Mouse (Mus musculus) embryonic facial prominence, embryonic 11.5 days (tissue): ENCODE data around the gene Mettl8. TPM values are rescaled to one million over a fixed set of nuclear protein-coding genes. Genes with fewer than 3 reads are reported as not detected.

Experiments
- ATAC-seq: fragments of 200-750 bp; cut with Nextera tagmentation; replicated peaks from 2 replicates; pipeline ENCODE4 v1.8.0; 2017; ENCODE audit warnings: low read depth; ENCODE audit not compliant: insufficient number of reproducible peaks, low FRiP score, low TSS enrichment
- DNase-seq: peaks from one replicate; pipeline ENCODE4 v3.0.0-alpha.2; 2015; ENCODE audit warnings: low spot score
- H3K27ac ChIP-seq: fragments of 300-500 bp; sonication (generic); replicated peaks from 2 replicates; pipeline ENCODE4 v1.5.1; 2014; ENCODE audit warnings: mild to moderate bottlenecking, low read depth, low read length, control low read depth
- H3K27me3 ChIP-seq: fragments of 300-500 bp; sonication (generic); 2 replicates; pipeline ENCODE4 v1.6.1; 2014; ENCODE audit warnings: mild to moderate bottlenecking, low read length, moderate library complexity, mixed read lengths; ENCODE audit not compliant: control insufficient read depth, insufficient read depth
- H3K36me3 ChIP-seq: fragments of 300-500 bp; sonication (generic); replicated peaks from 2 replicates; pipeline ENCODE4 v1.6.1; 2014; ENCODE audit warnings: low read depth, mild to moderate bottlenecking, low read length, moderate library complexity, mixed read lengths; ENCODE audit not compliant: control insufficient read depth, insufficient read depth
- H3K4me1 ChIP-seq: fragments of 300-500 bp; sonication (generic); 2 replicates; pipeline ENCODE4 v1.6.1; 2014; ENCODE audit warnings: low read length, mixed read lengths; ENCODE audit not compliant: control insufficient read depth, insufficient read depth
- H3K4me2 ChIP-seq: fragments of 300-500 bp; sonication (generic); 2 replicates; pipeline ENCODE4 v1.6.1; 2014; ENCODE audit warnings: low read depth, mild to moderate bottlenecking, control low read depth, low read length, moderate library complexity
- H3K4me3 ChIP-seq: fragments of 300-500 bp; sonication (generic); 2 replicates; pipeline ENCODE4 v1.5.1; 2014; ENCODE audit warnings: low read depth, low read length, control low read depth
- H3K9ac ChIP-seq: fragments of 300-500 bp; sonication (generic); replicated peaks from 2 replicates; pipeline ENCODE4 v1.6.1; 2014; ENCODE audit warnings: mild to moderate bottlenecking, control low read depth, low read length
- H3K9me3 ChIP-seq: fragments of 300-500 bp; sonication (generic); replicated peaks from 2 replicates; pipeline ENCODE4 v1.6.1; 2016; ENCODE audit warnings: mild to moderate bottlenecking, low read length, inconsistent platforms, mixed read lengths; ENCODE audit not compliant: control insufficient read depth
- WGBS: fragments of 180-500 bp; shearing (Covaris S2); extraction: QIAGEN DNeasy Blood & Tissue Kit; methylation state at CpG from one replicate; pipeline ENCODE4 v1.1.7; 2014; 5-methylcytosine and 5-hydroxymethylcytosine counted together
- polyA plus RNA-seq: library from polyadenylated mRNA; unstranded; fragments of >200 nt; fragmentation: Nextera tagmentation; extraction: Ambion mirVana; gene quantifications from 2 replicates; pipeline ENCODE4 v1.2.1, GENCODE M21; 2014

Mettl8 gene
- polyA plus RNA-seq, 1 experiment from 2014 or later = 21.9 TPM

DNA sequence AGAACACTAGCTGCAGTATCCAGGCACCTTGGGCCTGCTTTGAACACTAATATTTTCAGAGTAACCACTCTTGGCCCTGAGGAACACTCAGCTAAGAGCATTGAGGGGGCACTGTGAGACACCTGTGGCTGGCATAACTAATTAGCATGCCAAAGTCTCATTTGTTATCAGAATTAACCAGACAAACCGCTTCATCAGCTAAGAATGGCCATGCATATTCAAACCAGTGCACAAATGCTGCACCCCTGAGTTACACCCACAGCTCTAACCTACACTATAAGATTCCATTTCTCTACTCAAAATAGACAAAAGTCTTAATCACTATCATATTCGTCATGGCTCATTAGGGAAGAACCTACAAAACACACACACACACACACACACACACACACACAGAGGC, 103.4 kb downstream of the Mettl8 start:
- 91% methylated on average over 2 of the region's 2 CpGs for WGBS
- Histone ChIP-seq H3K27me3 (no peaks in the 10 kb centered on the region), H3K36me3 (no peaks in the 10 kb centered on the region)

DNA sequence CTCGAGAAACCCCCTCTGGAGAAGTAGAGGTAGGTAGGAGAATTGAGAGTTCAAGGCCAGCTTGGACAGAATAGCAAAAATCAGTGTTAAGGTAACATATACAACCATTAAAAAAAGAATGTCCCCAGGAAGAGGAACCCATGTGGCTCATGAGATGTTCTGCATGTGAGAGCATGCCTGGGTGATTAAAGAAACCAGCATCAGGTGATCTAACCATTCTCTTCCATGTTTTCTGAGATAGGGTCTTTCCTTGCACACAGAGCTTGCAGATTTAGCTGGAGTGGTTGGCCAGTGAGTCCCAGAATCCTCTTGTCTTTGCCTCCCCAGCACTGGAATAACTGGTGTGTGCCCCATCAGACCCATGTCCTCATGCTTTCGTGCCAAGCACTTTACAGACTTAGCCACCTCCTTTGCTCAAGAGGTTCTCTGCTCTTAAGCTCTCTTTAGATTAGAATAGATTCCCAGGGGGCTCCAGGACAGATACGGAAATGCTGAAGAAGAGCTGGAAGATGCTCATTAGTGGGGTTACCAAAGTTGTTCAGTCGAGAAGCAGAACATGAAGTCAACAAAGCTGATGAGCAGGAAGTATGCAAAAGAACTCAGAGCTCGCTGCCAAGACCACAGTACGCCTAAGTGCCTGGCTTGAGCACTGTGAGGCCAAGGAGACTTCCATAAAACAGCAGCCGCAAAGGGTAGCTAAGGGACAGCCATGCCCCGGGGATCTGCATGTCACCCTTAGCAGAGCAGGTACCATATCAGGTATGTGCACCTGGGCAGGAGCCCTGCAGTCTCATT, 110.7 kb downstream of the Mettl8 start:
- Histone ChIP-seq H3K4me2 (no peak overlapping the region), H3K27me3 (no peaks in the 10 kb centered on the region), H3K4me1 (no peaks in the 10 kb centered on the region), H3K9ac (no peak overlapping the region), H3K4me3 (no peak overlapping the region), H3K27ac (no peak overlapping the region), H3K9me3 (no peaks in the 10 kb centered on the region), H3K36me3 (no peaks in the 10 kb centered on the region)
- DNase-seq (no peak), ATAC-seq (no peak)
- WGBS = 83% methylated on average over 8 of the region's 8 CpGs

More for the DNA sequence above, 103.4 kb downstream of the Mettl8 start:
- DNase-seq (no peak), ATAC-seq (no peak)
- Histone ChIP-seq H3K4me1 (no peaks in the 10 kb centered on the region), H3K4me3 (no peak overlapping the region), H3K4me2 (no peak overlapping the region), H3K9ac (no peak overlapping the region), H3K27ac (no peak overlapping the region), H3K9me3 (no peaks in the 10 kb centered on the region)

GRCm38 (mm10) chr2:70940826-70941225, 114.6 kb downstream of the Mettl8 start:
- DNase-seq (no peak), ATAC-seq (no peak)
- H3K4me3 ChIP-seq = no peak overlapping the region
- H3K36me3 ChIP-seq = no peaks in the 10 kb centered on the region
- no peaks in the 10 kb centered on the region for H3K4me1 ChIP-seq
- no peak overlapping the region for H3K9ac ChIP-seq
- H3K9me3 ChIP-seq = no peaks in the 10 kb centered on the region
- no peak overlapping the region for H3K4me2 ChIP-seq
- no peak overlapping the region for H3K27ac ChIP-seq
- 89% methylated on average over 14 of the region's 14 CpGs for WGBS
- no peaks in the 10 kb centered on the region for H3K27me3 ChIP-seq

GRCm38 (mm10) chr2:70938844-70939494, 116.4 kb downstream of the Mettl8 start:
- H3K4me2 ChIP-seq = no peak overlapping the region

GRCm38 (mm10) chr2:70934772-70935171, 120.6 kb downstream of the Mettl8 start:
- ATAC-seq (no peak), DNase-seq (no peak)
- Histone ChIP-seq H3K4me3 (no peak overlapping the region), H3K27ac (no peak overlapping the region), H3K36me3 (no peaks in the 10 kb centered on the region), H3K4me2 (no peak overlapping the region), H3K27me3 (no peaks in the 10 kb centered on the region), H3K4me1 (no peaks in the 10 kb centered on the region), H3K9ac (no peak overlapping the region), H3K9me3 (no peaks in the 10 kb centered on the region)
- WGBS = 77% methylated on average over 8 of the region's 8 CpGs

More at GRCm38 (mm10) chr2:70938844-70939494, 116.4 kb downstream of the Mettl8 start:
- H3K36me3 ChIP-seq = no peaks in the 10 kb centered on the region
- no peaks in the 10 kb centered on the region for H3K27me3 ChIP-seq
- H3K4me1 ChIP-seq = no peaks in the 10 kb centered on the region
- DNase-seq = no peak
- no peaks in the 10 kb centered on the region for H3K9me3 ChIP-seq
- 75% methylated on average over 21 of the region's 21 CpGs for WGBS
- no peak overlapping the region for H3K4me3 ChIP-seq
- H3K9ac ChIP-seq = no peak overlapping the region
- H3K27ac ChIP-seq = no peak overlapping the region
- ATAC-seq = no peak

DNA sequence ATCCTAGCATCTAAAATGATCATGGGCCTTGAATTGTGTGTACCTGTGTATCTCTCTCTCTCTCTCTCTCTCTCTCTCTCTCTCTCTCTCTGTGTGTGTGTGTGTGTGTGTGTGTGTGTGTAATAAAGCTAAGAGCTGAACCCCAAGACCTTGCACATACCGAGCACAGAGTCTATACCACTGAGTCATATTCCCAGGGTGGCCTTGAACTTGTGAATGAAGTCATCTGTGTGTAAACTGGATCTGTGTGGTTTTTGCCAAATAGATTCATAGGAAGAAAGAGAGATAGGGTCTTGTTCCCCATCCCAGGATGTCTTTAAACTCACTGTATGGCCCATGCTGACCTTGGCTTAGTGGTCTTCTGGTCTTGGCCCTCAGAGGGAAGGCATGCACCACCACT, 121.9 kb downstream of the Mettl8 start:
- Histone ChIP-seq H3K27me3 (no peaks in the 10 kb centered on the region), H3K36me3 (no peaks in the 10 kb centered on the region), H3K4me1 (no peaks in the 10 kb centered on the region), H3K4me2 (no peak overlapping the region), H3K9ac (no peak overlapping the region), H3K4me3 (no peak overlapping the region), H3K9me3 (no peaks in the 10 kb centered on the region), H3K27ac (no peak overlapping the region)
- no peak for DNase-seq
- no peak for ATAC-seq
- 80% methylated on average over 1 of the region's 1 CpGs for WGBS

DNA sequence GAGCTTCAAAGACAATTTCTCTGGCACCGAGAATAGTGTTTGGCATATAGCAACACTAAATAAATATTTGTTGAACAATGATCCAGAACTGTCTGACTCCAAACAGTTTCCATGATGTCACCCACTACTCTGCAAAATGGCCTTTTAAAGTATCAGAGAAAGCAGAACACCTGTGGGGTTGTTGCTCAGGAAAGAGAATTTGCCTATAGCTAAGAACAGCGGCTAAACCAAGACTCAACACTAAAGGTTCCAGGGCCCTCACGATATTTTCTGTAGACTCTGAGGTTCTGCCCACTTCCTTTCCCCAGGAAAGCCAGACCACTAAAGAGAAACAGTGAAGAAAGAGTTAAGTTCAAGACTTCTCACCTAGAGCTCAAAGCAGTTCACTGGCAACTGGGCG, 122.4 kb downstream of the Mettl8 start:
- ATAC-seq (no peak), DNase-seq (no peak)
- Histone ChIP-seq H3K9me3 (no peaks in the 10 kb centered on the region), H3K36me3 (no peaks in the 10 kb centered on the region), H3K27me3 (no peaks in the 10 kb centered on the region), H3K4me3 (no peak overlapping the region), H3K27ac (no peak overlapping the region), H3K4me1 (no peaks in the 10 kb centered on the region), H3K4me2 (no peak overlapping the region), H3K9ac (no peak overlapping the region)
- 79% methylated on average over 4 of the region's 4 CpGs for WGBS

DNA sequence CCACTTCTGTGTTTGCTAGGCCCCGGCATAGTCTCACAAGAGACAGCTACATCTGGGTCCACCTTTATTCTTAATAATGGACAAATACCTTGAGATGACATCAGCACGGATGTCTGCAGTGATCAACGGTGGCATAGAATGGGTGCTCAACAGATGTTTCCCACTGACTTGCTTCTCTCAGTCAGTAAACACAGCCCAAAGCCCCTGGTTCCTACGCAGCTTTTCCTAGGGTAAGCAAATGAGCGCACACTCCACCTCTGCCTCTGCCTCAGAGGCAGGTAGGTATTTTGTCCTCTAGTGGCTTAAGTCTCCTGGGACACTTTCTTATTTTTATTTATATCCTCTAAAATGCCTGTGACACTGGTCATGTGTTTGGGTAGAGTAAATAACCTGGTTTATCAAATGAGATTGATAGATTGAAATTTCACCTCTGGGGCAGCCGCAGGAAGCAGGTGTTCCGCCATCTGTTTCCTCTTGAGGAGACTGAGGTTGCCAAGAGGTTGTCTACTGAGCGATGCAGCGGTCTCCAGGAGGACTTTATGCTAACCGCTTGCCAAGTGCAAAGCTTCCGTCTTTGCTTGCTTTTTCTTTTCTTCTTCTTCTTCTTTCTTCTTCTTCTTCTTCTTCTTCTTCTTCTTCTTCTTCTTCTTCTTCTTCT, 124.6 kb downstream of the Mettl8 start:
- WGBS = 91% methylated on average over 11 of the region's 11 CpGs
- Histone ChIP-seq H3K27ac (no peak overlapping the region), H3K4me2 (no peak overlapping the region), H3K36me3 (no peaks in the 10 kb centered on the region), H3K9me3 (no peaks in the 10 kb centered on the region), H3K4me1 (no peaks in the 10 kb centered on the region), H3K4me3 (no peak overlapping the region), H3K9ac (no peak overlapping the region), H3K27me3 (no peaks in the 10 kb centered on the region)
- DNase-seq (no peak), ATAC-seq (no peak)
